Mouse (Mus musculus): ENCODE measurements around the gene Casp6. TPM values are rescaled to one million over a fixed set of nuclear protein-coding genes. Genes with fewer than 3 reads are reported as not detected.

Casp6 gene
- polyA plus RNA-seq, 1 experiment from 2014 or later, result 74.5 TPM

DNA sequence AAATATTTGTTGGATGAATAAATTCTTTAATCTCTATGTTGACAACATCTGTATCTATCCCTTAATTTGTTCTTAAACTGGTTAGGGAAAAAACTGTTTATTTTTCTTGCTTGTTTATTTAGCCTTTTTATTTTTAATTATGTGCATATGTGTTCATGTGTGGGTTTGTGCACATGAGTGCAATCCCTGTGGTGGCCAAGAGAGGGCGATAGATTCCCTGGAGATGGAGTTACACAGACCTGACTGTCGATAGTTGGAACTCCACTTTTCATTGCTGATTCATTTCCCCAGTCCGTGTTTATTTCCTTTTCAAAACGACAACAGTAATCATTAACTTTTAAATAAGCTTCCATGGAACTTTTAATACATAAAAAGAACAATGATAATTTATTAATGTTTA, 31.2 kb downstream of the Casp6 start:
- Histone ChIP-seq H3K4me3 (no peak overlapping the region), H3K27me3 (ENCODE audit: insufficient read depth, poor library complexity, severe bottlenecking) (no peaks in the 10 kb centered on the region), H3K9me3 (no peaks in the 10 kb centered on the region), H3K27ac (no peak overlapping the region), H3K4me1 (replicated peaks) (no peaks in the 10 kb centered on the region), H3K36me3 (no peaks in the 10 kb centered on the region)
- 49% methylated on average over 4 of the region's 4 CpGs for WGBS
- DNase-seq (ENCODE audit: low spot score), result peak; percentile 30

DNA sequence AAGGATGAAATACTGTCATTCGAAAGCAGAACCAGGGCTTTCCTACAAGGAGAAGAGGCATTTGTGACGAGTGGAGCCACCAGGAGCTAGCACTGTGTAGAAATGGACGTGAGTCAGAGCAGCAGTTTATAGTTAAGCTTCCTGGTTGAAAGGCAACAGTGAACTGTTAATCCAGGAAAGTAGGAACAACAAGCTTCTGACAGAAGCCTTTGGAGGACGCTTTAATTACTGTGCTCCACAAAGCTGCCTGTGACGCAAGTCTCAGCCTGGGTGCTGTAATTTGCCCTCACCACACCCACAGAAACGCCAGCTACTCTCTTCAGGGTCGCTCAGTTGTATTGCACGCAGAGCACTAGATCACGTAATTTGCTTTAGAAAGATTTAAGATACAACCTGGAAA, 35.3 kb downstream of the Casp6 start:
- Histone ChIP-seq H3K4me3 (no peak overlapping the region), H3K27ac (no peak overlapping the region), H3K36me3 (no peaks in the 10 kb centered on the region), H3K9me3 (no peaks in the 10 kb centered on the region), H3K4me1 (replicated peaks) (no peaks in the 10 kb centered on the region), H3K27me3 (ENCODE audit: insufficient read depth, poor library complexity, severe bottlenecking) (no peaks in the 10 kb centered on the region)
- DNase-seq (ENCODE audit: low spot score), result no peak
- 73% methylated on average over 9 of the region's 9 CpGs for WGBS

DNA sequence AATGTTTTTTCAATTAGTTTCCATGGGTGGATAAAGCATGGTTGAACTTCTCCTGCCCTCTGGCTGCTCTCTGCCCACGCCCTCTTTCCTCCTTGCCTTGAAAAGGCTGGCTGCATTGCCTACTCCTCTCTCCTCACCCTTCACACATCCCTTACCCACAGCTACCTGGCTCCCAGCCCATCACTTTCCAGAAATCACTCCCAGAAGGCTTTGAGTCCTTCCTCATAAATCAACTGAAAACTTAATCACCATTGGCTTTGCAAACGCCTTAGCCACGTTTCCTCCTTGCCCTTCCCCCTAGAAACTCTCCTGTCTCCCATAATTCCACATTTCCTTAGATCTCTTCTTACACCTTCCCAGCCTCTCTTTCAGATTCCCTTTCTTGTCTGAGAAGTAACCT, 36.6 kb downstream of the Casp6 start:
- Histone ChIP-seq H3K4me3 (no peak overlapping the region), H3K4me1 (replicated peaks) (no peaks in the 10 kb centered on the region), H3K27ac (no peak overlapping the region), H3K27me3 (ENCODE audit: insufficient read depth, poor library complexity, severe bottlenecking) (no peaks in the 10 kb centered on the region), H3K36me3 (no peaks in the 10 kb centered on the region), H3K9me3 (no peaks in the 10 kb centered on the region)
- 77% methylated on average over 3 of the region's 3 CpGs for WGBS
- DNase-seq (ENCODE audit: low spot score), result no peak

DNA sequence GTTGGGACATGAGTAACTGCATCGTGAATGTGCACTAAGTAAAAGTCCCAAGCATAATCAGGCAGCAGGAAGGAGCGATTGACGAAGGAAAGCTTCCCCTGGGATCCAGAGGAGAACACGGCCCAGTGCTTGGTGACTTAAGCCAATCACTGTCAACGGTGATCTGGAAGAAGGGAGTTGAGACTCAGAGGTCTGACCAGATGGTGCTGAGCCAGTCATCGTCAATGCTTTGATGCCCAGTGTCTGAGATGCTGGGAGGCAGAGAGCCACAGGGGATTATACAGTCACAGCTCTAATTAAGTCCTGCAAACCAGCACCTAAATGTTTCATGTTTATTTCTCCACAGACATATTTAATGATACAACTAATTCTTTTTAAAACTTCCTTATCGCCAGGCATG, 37.8 kb downstream of the Casp6 start:
- WGBS, result 60% methylated on average over 7 of the region's 7 CpGs
- Histone ChIP-seq H3K9me3 (no peaks in the 10 kb centered on the region), H3K27me3 (ENCODE audit: insufficient read depth, poor library complexity, severe bottlenecking) (no peaks in the 10 kb centered on the region), H3K4me1 (replicated peaks) (no peaks in the 10 kb centered on the region), H3K27ac (no peak overlapping the region), H3K36me3 (no peaks in the 10 kb centered on the region), H3K4me3 (no peak overlapping the region)
- no peak for DNase-seq (ENCODE audit: low spot score)

DNA sequence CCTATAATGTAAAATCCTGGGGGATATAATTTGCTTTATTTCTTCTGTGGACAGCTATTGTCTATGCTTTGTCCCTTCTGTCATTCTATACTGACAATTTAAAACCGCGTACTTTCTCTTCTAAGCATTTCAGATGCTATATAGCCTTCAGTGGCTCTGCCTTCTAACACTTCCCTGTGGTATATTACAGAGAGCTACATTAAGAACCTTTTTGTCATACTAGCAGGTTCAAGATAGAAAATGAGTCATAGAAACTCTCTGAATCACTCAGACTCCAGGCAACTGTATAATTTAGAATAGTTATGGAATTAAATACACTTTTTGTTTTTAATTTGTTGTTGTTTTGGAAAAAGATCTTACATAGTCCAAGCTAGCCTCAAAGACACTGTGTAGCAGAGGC, 39.6 kb downstream of the Casp6 start:
- Histone ChIP-seq H3K36me3 (no peaks in the 10 kb centered on the region), H3K4me1 (replicated peaks) (no peaks in the 10 kb centered on the region), H3K9me3 (no peaks in the 10 kb centered on the region), H3K27ac (no peak overlapping the region), H3K4me3 (no peak overlapping the region), H3K27me3 (ENCODE audit: insufficient read depth, poor library complexity, severe bottlenecking) (no peaks in the 10 kb centered on the region)
- 94% methylated on average over 2 of the region's 2 CpGs for whole genome bisulfite sequencing
- no peak for DNase-seq (ENCODE audit: low spot score)

DNA sequence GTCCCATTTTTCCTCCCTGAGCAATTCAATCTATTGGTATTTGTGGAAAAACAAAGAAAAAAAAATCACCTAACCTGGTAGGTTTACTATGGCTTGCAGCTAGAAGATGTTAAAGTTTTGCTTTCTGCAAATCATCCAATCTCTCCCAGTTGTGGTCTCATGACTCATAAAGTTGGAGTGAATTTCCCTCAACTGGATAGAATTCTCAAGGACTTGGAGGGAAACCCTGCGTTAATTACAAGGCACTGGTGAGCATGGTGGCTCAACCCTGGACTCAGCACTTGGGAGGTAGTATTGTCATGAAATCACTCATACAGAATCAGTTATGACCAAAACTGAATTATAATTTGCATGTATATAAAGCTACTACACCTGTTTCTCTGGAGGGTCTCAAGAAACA, 40.1 kb downstream of the Casp6 start:
- Histone ChIP-seq H3K4me3 (no peak overlapping the region), H3K27me3 (ENCODE audit: insufficient read depth, poor library complexity, severe bottlenecking) (no peaks in the 10 kb centered on the region), H3K9me3 (no peaks in the 10 kb centered on the region), H3K27ac (no peak overlapping the region), H3K36me3 (no peaks in the 10 kb centered on the region), H3K4me1 (replicated peaks) (no peaks in the 10 kb centered on the region)
- 98% methylated on average over 1 of the region's 1 CpGs for WGBS
- DNase-seq (ENCODE audit: low spot score), result no peak

DNA sequence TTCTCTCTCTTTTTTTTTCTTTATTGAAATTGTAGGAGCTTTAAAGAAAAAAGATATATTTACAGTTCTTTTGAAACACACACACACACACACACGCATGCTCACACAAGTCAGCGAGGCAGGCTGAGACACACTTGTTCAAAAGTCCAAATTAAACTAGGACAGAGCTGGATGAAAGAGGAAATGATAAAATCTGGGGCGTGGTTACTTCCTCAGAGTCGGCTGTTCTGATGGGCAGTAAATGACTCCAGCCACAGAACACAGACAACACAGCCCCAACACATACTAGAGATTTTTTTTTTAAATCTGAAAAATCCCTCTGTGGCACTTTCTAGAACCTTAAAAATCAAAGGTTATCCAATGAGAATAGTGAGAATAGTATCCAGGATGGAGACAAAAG, 42.6 kb downstream of the Casp6 start:
- H3K27ac ChIP-seq, result no peak overlapping the region
- no peaks in the 10 kb centered on the region for H3K36me3 ChIP-seq
- H3K9me3 ChIP-seq, result no peaks in the 10 kb centered on the region
- no peaks in the 10 kb centered on the region for H3K27me3 ChIP-seq (ENCODE audit: insufficient read depth, poor library complexity, severe bottlenecking)
- H3K4me1 ChIP-seq (replicated peaks), result no peaks in the 10 kb centered on the region
- no peak overlapping the region for H3K4me3 ChIP-seq
- no peak for DNase-seq (ENCODE audit: low spot score)
- 85% methylated on average over 4 of the region's 4 CpGs for WGBS

DNA sequence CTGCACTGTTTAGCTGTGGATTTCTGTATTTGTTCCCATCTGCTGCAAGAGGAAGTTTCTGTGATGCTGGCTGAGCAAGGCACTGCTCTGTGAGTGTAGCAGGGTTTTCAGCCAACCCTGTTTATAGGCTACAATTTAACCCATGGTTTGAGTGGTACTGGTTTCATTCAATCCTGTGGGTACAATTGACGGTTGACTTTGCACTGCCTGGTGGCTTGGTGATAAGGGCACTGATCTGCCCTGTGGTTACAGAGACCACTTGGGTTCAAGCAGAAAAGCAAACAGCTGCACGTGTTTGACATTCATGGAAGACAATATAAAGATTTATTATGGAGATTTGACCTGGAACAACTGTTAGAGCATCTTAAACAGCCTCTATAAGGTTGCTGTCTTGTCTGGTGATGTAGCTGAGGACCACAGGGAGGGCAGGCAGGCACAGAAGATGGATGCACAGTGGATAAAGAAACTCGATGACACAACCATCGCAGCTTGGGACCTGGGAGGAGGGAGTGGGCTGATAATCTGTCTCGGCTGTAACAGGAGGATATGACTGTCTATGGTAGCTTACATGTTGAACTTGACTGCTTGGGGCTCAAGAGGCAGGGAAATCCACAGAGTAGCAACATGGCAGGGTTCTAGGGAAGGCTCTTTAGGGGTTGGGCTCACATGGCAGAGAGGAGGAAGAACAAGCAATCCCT, 45.1 kb downstream of the Casp6 start:
- 84% methylated on average over 5 of the region's 5 CpGs for WGBS
- Histone ChIP-seq H3K27me3 (ENCODE audit: insufficient read depth, poor library complexity, severe bottlenecking) (no peaks in the 10 kb centered on the region), H3K9me3 (no peaks in the 10 kb centered on the region), H3K4me3 (no peak overlapping the region), H3K4me1 (replicated peaks) (no peaks in the 10 kb centered on the region), H3K27ac (no peak overlapping the region), H3K36me3 (no peaks in the 10 kb centered on the region)
- DNase-seq (ENCODE audit: low spot score), result no peak

DNA sequence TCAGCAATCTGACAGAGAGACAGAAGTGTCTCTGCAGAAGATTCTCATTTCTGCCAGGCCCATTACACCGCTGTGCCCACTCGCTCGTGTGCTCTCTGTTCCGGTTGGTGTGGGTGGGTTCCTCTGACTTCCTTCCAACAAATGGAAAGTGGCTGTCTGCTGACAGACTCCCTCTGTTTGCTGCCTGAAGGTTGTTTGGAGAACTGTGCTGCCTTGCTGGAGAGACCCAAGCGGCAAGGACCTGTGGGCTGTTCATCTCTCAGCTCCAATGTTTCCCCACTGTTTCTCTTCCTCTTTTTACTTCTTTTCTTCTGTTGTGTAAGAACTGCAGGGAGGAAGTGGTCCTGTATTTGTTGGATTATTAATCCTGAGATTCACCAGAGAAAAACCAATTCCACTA, 47.1 kb downstream of the Casp6 start:
- no peaks in the 10 kb centered on the region for H3K36me3 ChIP-seq
- H3K9me3 ChIP-seq, result no peaks in the 10 kb centered on the region
- no peak for DNase-seq (ENCODE audit: low spot score)
- H3K27me3 ChIP-seq (ENCODE audit: insufficient read depth, poor library complexity, severe bottlenecking), result no peaks in the 10 kb centered on the region
- H3K4me1 ChIP-seq (replicated peaks), result no peaks in the 10 kb centered on the region
- no peak overlapping the region for H3K27ac ChIP-seq
- 87% methylated on average over 5 of the region's 5 CpGs for WGBS
- no peak overlapping the region for H3K4me3 ChIP-seq

DNA sequence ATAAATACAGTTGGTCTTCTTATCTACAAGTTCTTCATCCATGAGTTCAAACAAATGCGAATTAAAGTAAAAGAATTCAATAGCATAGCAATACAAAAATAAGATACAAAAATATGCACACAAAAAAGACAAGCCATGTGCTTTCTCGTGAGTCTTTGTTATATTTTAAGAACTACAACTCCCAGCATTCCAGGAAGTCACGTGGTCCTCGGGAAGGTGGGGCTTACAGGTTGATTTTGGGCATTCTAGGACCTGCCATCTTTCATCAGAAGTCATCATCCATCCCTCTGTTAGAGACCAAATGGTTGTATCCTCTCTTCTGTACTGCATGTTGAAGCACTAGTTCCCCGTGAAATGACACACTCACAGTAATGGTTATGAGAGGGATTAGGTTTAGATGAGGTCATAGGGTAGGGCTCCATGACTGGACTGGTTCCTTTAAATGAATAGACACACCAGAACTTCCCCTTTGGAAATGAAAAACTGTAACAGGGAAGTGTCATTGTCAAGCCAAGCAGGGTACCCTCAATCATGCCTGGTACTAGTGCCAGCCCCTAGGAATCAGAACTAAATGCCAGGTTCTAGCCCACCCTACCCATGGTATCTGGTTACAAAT, 48.0 kb downstream of the Casp6 start:
- H3K27ac ChIP-seq, result no peak overlapping the region
- WGBS, result 82% methylated on average over 5 of the region's 5 CpGs
- no peaks in the 10 kb centered on the region for H3K27me3 ChIP-seq (ENCODE audit: insufficient read depth, poor library complexity, severe bottlenecking)
- H3K4me3 ChIP-seq, result no peak overlapping the region
- no peaks in the 10 kb centered on the region for H3K9me3 ChIP-seq
- no peaks in the 10 kb centered on the region for H3K36me3 ChIP-seq
- no peaks in the 10 kb centered on the region for H3K4me1 ChIP-seq (replicated peaks)
- no peak for DNase-seq (ENCODE audit: low spot score)

DNA sequence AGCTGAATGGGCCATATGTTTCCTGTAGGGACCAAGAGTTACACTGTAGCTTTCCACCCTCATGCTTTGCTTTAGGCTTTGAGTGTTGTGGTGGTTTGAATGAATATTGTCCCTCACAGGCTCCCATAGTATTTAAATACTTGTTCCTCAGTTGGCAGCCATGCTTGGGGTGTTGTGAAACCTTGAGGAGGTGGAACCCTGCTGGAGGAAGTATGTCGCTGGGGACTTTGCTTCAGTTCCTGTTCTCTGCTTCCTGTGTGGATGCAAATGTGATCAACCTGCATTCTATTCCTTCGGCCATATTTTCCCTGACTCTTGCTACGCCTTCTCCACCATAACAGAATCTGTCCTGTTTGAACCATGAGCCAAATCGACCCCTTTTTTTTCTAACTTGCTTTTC, 52.1 kb downstream of the Casp6 start:
- no peaks in the 10 kb centered on the region for H3K9me3 ChIP-seq
- no peak for DNase-seq (ENCODE audit: low spot score)
- no peak overlapping the region for H3K27ac ChIP-seq
- no peaks in the 10 kb centered on the region for H3K36me3 ChIP-seq
- H3K4me1 ChIP-seq (replicated peaks), result no peaks in the 10 kb centered on the region
- H3K4me3 ChIP-seq, result no peak overlapping the region
- 85% methylated on average over 4 of the region's 4 CpGs for WGBS
- no peaks in the 10 kb centered on the region for H3K27me3 ChIP-seq (ENCODE audit: insufficient read depth, poor library complexity, severe bottlenecking)

DNA sequence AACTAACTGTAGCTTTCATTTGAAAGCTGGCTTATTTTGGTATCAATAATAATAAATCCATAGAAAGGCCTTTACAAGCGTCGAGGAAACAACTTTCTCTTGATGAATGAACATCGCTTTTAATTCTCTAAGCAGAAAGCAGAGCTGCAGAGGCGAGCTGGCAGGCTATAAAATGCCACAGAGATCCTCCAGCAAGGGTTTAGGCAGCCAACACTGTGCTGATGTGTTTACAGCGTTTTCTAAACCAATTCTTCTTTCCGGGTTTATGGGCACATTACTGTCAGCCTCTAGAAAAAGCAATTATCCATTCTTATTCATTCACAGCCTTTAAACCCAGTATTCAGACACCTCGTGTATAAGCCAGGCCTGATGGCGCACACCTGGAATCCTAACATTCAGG, 61.3 kb downstream of the Casp6 start:
- H3K4me3 ChIP-seq, result no peak overlapping the region

More for the DNA sequence above, 61.3 kb downstream of the Casp6 start:
- Histone ChIP-seq H3K27ac (no peak overlapping the region), H3K27me3 (ENCODE audit: insufficient read depth, poor library complexity, severe bottlenecking) (peaks cover 2% of the 10 kb centered on the region; the same call in 1 of the 2 replicates), H3K9me3 (no peaks in the 10 kb centered on the region), H3K4me1 (replicated peaks) (no peaks in the 10 kb centered on the region), H3K36me3 (no peaks in the 10 kb centered on the region)
- WGBS, result 85% methylated on average over 8 of the region's 8 CpGs
- DNase-seq (ENCODE audit: low spot score), result no peak
